Comparison of ENCODE assay signal across 28 mouse cellular contexts in genomic region chr2:105055529-105055928, GRCm38 (mm10). TPM values are rescaled to one million over a fixed set of nuclear protein-coding genes. Genes with fewer than 3 reads are reported as not detected.
DNase-seq lines count a peak whose midpoint lies in the region; ATAC-seq and TF ChIP-seq lines count a peak whose summit lies in the region.
"Had no signal": no experiment of that assay in that cellular context is flagged by ENCODE, and none has a peak within 500 bp of the region (broad histone marks: within the 10 kb centered on the region; RNA-seq: fewer than 3 reads in every experiment).

No protein-coding gene starts in this region.

- no peak for TF ChIP-seq EP300 in liver, postnatal 0 days (IDR thresholded peaks at IDR 0.05; ENCODE audit: low read depth)

- H3K4me1 ChIP-seq in liver, embryonic 16.5 days (ENCODE audit: control insufficient read depth, low read depth, low read length) = no peaks in the 10 kb centered on the region; the same call in 1 of the 2 replicates
- peaks cover 6% of the 10 kb centered on the region; the same call in 1 of the 2 replicates for H3K4me1 ChIP-seq in liver, postnatal 0 days (ENCODE audit: insufficient read depth)
- H3K4me1 ChIP-seq in intestine, embryonic 16.5 days (ENCODE audit: control insufficient read depth, insufficient read depth, low read length) = peaks cover 4% of the 10 kb centered on the region; the same call in 1 of the 2 replicates
- H3K4me1 ChIP-seq in stomach, embryonic 15.5 days = no peaks in the 10 kb centered on the region
- no peaks in the 10 kb centered on the region for H3K4me1 ChIP-seq in embryonic facial prominence, embryonic 10.5 days
- H3K4me1 ChIP-seq: embryonic facial prominence, embryonic 13.5 days; forebrain, embryonic 12.5 days; forebrain, embryonic 15.5 days had no signal

- 0 out of 2 replicates have a peak, but pooled peaks have one; percentile 30 for ATAC-seq in liver, embryonic 16.5 days (ENCODE audit: low read depth)
- ATAC-seq in liver, postnatal 0 days = no peak
- peak; percentile 91 for ATAC-seq in intestine, embryonic 16.5 days
- peak; percentile 39; the same call in 1 of the 2 replicates for ATAC-seq in stomach, embryonic 15.5 days (ENCODE audit: insufficient read depth, low FRiP score, low read depth)
- ATAC-seq: CD4-positive, CD25-positive, alpha-beta regulatory T cell, adult 4 months; forebrain, embryonic 15.5 days; hindbrain, postnatal 0 days had no signal

- H3K4me2 ChIP-seq in liver, embryonic 16.5 days (ENCODE audit: low read depth, low read length) = no peak overlapping the region
- H3K4me2 ChIP-seq in liver, postnatal 0 days (ENCODE audit: low read depth, low read length) = no peak overlapping the region
- H3K4me2 ChIP-seq in intestine, embryonic 16.5 days (ENCODE audit: low read depth, low read length) = no peak overlapping the region
- H3K4me2 ChIP-seq in stomach, embryonic 15.5 days = no peak overlapping the region
- H3K4me2 ChIP-seq: embryonic facial prominence, embryonic 13.5 days; forebrain, embryonic 12.5 days; forebrain, embryonic 15.5 days; heart, embryonic 13.5 days; hindbrain, embryonic 14.5 days had no signal

- H3K9ac ChIP-seq in liver, embryonic 16.5 days (ENCODE audit: low read depth, low read length) = no peak overlapping the region
- no peak overlapping the region for H3K9ac ChIP-seq in liver, postnatal 0 days (replicated peaks)
- no peak overlapping the region for H3K9ac ChIP-seq in intestine, embryonic 16.5 days (ENCODE audit: low read depth, low read length)
- no peak overlapping the region for H3K9ac ChIP-seq in stomach, embryonic 15.5 days
- H3K9ac ChIP-seq: embryonic facial prominence, embryonic 13.5 days; forebrain, embryonic 12.5 days; forebrain, embryonic 15.5 days; heart, embryonic 13.5 days; hindbrain, embryonic 14.5 days had no signal

- TF ChIP-seq CTCF in liver, postnatal 0 days (IDR thresholded peaks at IDR 0.05; ENCODE audit: low read depth) = no peak

- H3K27ac ChIP-seq in liver, embryonic 16.5 days (ENCODE audit: low read length) = no peak overlapping the region
- no peak overlapping the region for H3K27ac ChIP-seq in liver, postnatal 0 days (ENCODE audit: low read depth)
- H3K27ac ChIP-seq in intestine, embryonic 16.5 days (ENCODE audit: low read length) = no peak overlapping the region
- H3K27ac ChIP-seq in stomach, embryonic 15.5 days = no peak overlapping the region
- no peak overlapping the region for H3K27ac ChIP-seq in embryonic facial prominence, embryonic 10.5 days (replicated peaks)
- H3K27ac ChIP-seq: embryonic facial prominence, embryonic 13.5 days; forebrain, embryonic 12.5 days; forebrain, embryonic 15.5 days; heart, embryonic 13.5 days; hindbrain, embryonic 14.5 days; hindbrain, postnatal 0 days had no signal

- H3K9me3 ChIP-seq in liver, embryonic 16.5 days (replicated peaks; ENCODE audit: control insufficient read depth, low read length) = no peaks in the 10 kb centered on the region
- no peaks in the 10 kb centered on the region for H3K9me3 ChIP-seq in liver, postnatal 0 days (ENCODE audit: low read length)
- H3K9me3 ChIP-seq in intestine, embryonic 16.5 days (ENCODE audit: control insufficient read depth, low read length) = no peaks in the 10 kb centered on the region
- no peaks in the 10 kb centered on the region for H3K9me3 ChIP-seq in stomach, embryonic 15.5 days
- H3K9me3 ChIP-seq in embryonic facial prominence, embryonic 10.5 days = no peaks in the 10 kb centered on the region
- H3K9me3 ChIP-seq: embryonic facial prominence, embryonic 13.5 days; forebrain, embryonic 12.5 days; forebrain, embryonic 15.5 days; heart, embryonic 13.5 days had no signal

- no peaks in the 10 kb centered on the region for H3K27me3 ChIP-seq in liver, embryonic 16.5 days (ENCODE audit: control insufficient read depth, insufficient read depth, low read depth, low read length)
- H3K27me3 ChIP-seq in liver, postnatal 0 days (ENCODE audit: insufficient read depth, low read length) = no peaks in the 10 kb centered on the region
- no peaks in the 10 kb centered on the region for H3K27me3 ChIP-seq in intestine, embryonic 16.5 days (replicated peaks; ENCODE audit: control insufficient read depth, insufficient read depth, low read length)
- H3K27me3 ChIP-seq in stomach, embryonic 15.5 days (replicated peaks) = no peaks in the 10 kb centered on the region
- no peaks in the 10 kb centered on the region for H3K27me3 ChIP-seq in embryonic facial prominence, embryonic 10.5 days (replicated peaks; ENCODE audit: low read depth, poor library complexity, severe bottlenecking)
- H3K27me3 ChIP-seq: embryonic facial prominence, embryonic 13.5 days; forebrain, embryonic 12.5 days; forebrain, embryonic 15.5 days; heart, embryonic 13.5 days had no signal

- no peak overlapping the region for H3K4me3 ChIP-seq in liver, embryonic 16.5 days (ENCODE audit: low read depth, low read length)
- H3K4me3 ChIP-seq in liver, postnatal 0 days (ENCODE audit: low read depth, low read length) = no peak overlapping the region
- H3K4me3 ChIP-seq in intestine, embryonic 16.5 days (ENCODE audit: low read length) = no peak overlapping the region
- H3K4me3 ChIP-seq in stomach, embryonic 15.5 days (replicated peaks) = no peak overlapping the region
- H3K4me3 ChIP-seq in embryonic facial prominence, embryonic 10.5 days = no peak overlapping the region
- H3K4me3 ChIP-seq: embryonic facial prominence, embryonic 13.5 days; erythroblast, embryonic 14.5 days; forebrain, embryonic 12.5 days; forebrain, embryonic 15.5 days; heart, embryonic 13.5 days had no signal

- WGBS in liver, embryonic 16.5 days (ENCODE audit: insufficient replicate concordance) = 46% methylated on average over 1 of the region's 1 CpGs
- 28% methylated on average over 1 of the region's 1 CpGs for WGBS in liver, postnatal 0 days (ENCODE audit: insufficient replicate concordance)
- WGBS in intestine, embryonic 16.5 days = 51% methylated on average over 1 of the region's 1 CpGs
- WGBS in stomach, embryonic 15.5 days = 47% methylated on average over 1 of the region's 1 CpGs
- WGBS in embryonic facial prominence, embryonic 10.5 days = 79% methylated on average over 1 of the region's 1 CpGs

- no peak for DNase-seq in liver, postnatal 0 days
- DNase-seq in retina, embryonic 14.5 days (ENCODE audit: low spot score) = no peak
- DNase-seq in embryonic facial prominence, embryonic 10.5 days (ENCODE audit: low spot score) = no peak
- DNase-seq: adrenal gland, adult 2 months; adrenal gland, postnatal 14 days; cerebellum, adult 11 months; cerebellum, adult 2 months; cerebellum, adult 9-11 months; cerebellum, postnatal 25 days; gastrocnemius, postnatal 10 days; gastrocnemius, postnatal 36 days; heart, adult 18-20 months; heart, postnatal 14 days; heart, postnatal 4 days had no signal

- no peaks in the 10 kb centered on the region for H3K36me3 ChIP-seq in liver, embryonic 16.5 days (ENCODE audit: control insufficient read depth, insufficient read depth)
- no peaks in the 10 kb centered on the region for H3K36me3 ChIP-seq in liver, postnatal 0 days (replicated peaks; ENCODE audit: insufficient read depth, low read length)
- H3K36me3 ChIP-seq in intestine, embryonic 16.5 days (ENCODE audit: control insufficient read depth, insufficient read depth, low read length) = no peaks in the 10 kb centered on the region
- no peaks in the 10 kb centered on the region for H3K36me3 ChIP-seq in stomach, embryonic 15.5 days
- H3K36me3 ChIP-seq in embryonic facial prominence, embryonic 10.5 days (replicated peaks) = no peaks in the 10 kb centered on the region
- H3K36me3 ChIP-seq: embryonic facial prominence, embryonic 13.5 days; forebrain, embryonic 12.5 days; forebrain, embryonic 15.5 days; heart, embryonic 13.5 days had no signal

RNA-seq across cellular contexts. Expression of gene Gm11060, which starts 36.3 kb away (rescaled TPM):
- not detected in 2 replicates for polyA plus RNA-seq in liver, embryonic 16.5 days (2015; fragmentation: Nextera tagmentation; extraction: Ambion mirVana)
- polyA plus RNA-seq in liver, postnatal 0 days (2015; fragmentation: Nextera tagmentation; extraction: Ambion mirVana) = not detected in 2 replicates
- polyA plus RNA-seq in intestine, embryonic 16.5 days (2015; fragmentation: Nextera tagmentation; extraction: Ambion mirVana) = not detected in 2 replicates
- not detected in 2 replicates for polyA plus RNA-seq in stomach, embryonic 15.5 days (2015; fragmentation: Nextera tagmentation; extraction: Ambion mirVana)
- not detected in 2 replicates for polyA plus RNA-seq in embryonic facial prominence, embryonic 10.5 days (2016; fragmentation: Nextera tagmentation; extraction: Ambion mirVana)
- polyA plus RNA-seq: adrenal gland, adult 2 months; C2C12; CD4-positive, CD25-positive, alpha-beta regulatory T cell, adult 4 months; cerebellum, adult 2 months; embryonic facial prominence, embryonic 13.5 days; erythroblast, embryonic 14.5 days; forebrain, embryonic 12.5 days; forebrain, embryonic 15.5 days; heart, embryonic 13.5 days; heart, embryonic 16.5 days; hindbrain, embryonic 11.5 days; hindbrain, embryonic 14.5 days; hindbrain, postnatal 0 days had no signal

RNA-seq across cellular contexts. Expression of gene Eif3m, which starts 38.6 kb away (rescaled TPM):
- polyA plus RNA-seq in liver, embryonic 16.5 days (2015; fragmentation: Nextera tagmentation; extraction: Ambion mirVana) = 110 and 126 TPM in 2 replicates
- 126 and 128 TPM in 2 replicates for polyA plus RNA-seq in liver, postnatal 0 days (2015; fragmentation: Nextera tagmentation; extraction: Ambion mirVana)
- 199 and 227 TPM in 2 replicates for polyA plus RNA-seq in intestine, embryonic 16.5 days (2015; fragmentation: Nextera tagmentation; extraction: Ambion mirVana)
- 274 and 277 TPM in 2 replicates for polyA plus RNA-seq in stomach, embryonic 15.5 days (2015; fragmentation: Nextera tagmentation; extraction: Ambion mirVana)
- 310 and 325 TPM in 2 replicates for polyA plus RNA-seq in embryonic facial prominence, embryonic 10.5 days (2016; fragmentation: Nextera tagmentation; extraction: Ambion mirVana)
